Mouse (Mus musculus): ENCODE measurements around the gene Il6st.

Gene Il6st

GRCm38 (mm10) chr13:112523346-112523970 is 59.6 kb downstream of the Il6st start:
- no peak for DNase-seq (ENCODE audit: low spot score)

GRCm38 (mm10) chr13:112527186-112527585 is 63.3 kb downstream of the Il6st start:
- no peak for DNase-seq (ENCODE audit: low spot score)

- DNase-seq (ENCODE audit: low spot score), result peak; percentile 49
These were observed 66.0 kb downstream of the Il6st start for GRCm38 (mm10) chr13:112529893-112530292.

- no peak for DNase-seq (ENCODE audit: low spot score)
These were observed 68.4 kb downstream of the Il6st start for GRCm38 (mm10) chr13:112532235-112532634.

- DNase-seq (ENCODE audit: low spot score), result no peak
These were observed 69.7 kb downstream of the Il6st start for GRCm38 (mm10) chr13:112533556-112533955.

GRCm38 (mm10) chr13:112536611-112537010 is 72.7 kb downstream of the Il6st start:
- no peak for DNase-seq (ENCODE audit: low spot score)

- no peak for DNase-seq (ENCODE audit: low spot score)
These were observed 73.2 kb downstream of the Il6st start for GRCm38 (mm10) chr13:112537065-112537464.

GRCm38 (mm10) chr13:112540616-112541015 is 76.7 kb downstream of the Il6st start:
- DNase-seq (ENCODE audit: low spot score), result no peak

GRCm38 (mm10) chr13:112541223-112541975 is 77.5 kb downstream of the Il6st start:
- peak; percentile 7 for DNase-seq (ENCODE audit: low spot score)

GRCm38 (mm10) chr13:112551641-112552548 is 88.0 kb downstream of the Il6st start:
- no peak for DNase-seq (ENCODE audit: low spot score)

- DNase-seq (ENCODE audit: low spot score), result no peak
These were observed 89.4 kb downstream of the Il6st start for GRCm38 (mm10) chr13:112553304-112553703.

- no peak for DNase-seq (ENCODE audit: low spot score)
These were observed 92.6 kb downstream of the Il6st start for GRCm38 (mm10) chr13:112556501-112556900.

Data from c-Kit-positive CD71-positive TER-119-positive erythroid progenitor cells, embryonic 14.5 days (primary cell).